Mouse (Mus musculus): ENCODE results near the gene Prl2c5. TPM values are rescaled to one million over a fixed set of nuclear protein-coding genes. Genes with fewer than 3 reads are reported as not detected.

Gene Prl2c5
- polyA plus RNA-seq (2012; rRNA removed; ENCODE audit: low replicate concordance), result not detected in 2 replicates

GRCm38 (mm10) chr13:13182415-13182814 is at the start of gene Prl2c5:
Prl2c5 (plus strand) TSS chr13:13182715.

Other genes starting within 250 kb of the Prl2c5 start
- gene Prl2c2, start 177.3 kb upstream of the Prl2c5 start, polyA plus RNA-seq (2012; rRNA removed; ENCODE audit: low replicate concordance), result 0.24 TPM in 1 of 2 replicates, not detected in the other
- gene Gpr137b, start 211.3 kb downstream of the Prl2c5 start, polyA plus RNA-seq (2012; rRNA removed; ENCODE audit: low replicate concordance), result 37.9 and 76.3 TPM in 2 replicates